Mouse (Mus musculus): ENCODE results near the gene Rpl27a. TPM values are rescaled to one million over a fixed set of nuclear protein-coding genes. Genes with fewer than 3 reads are reported as not detected.

Rpl27a gene
- polyA plus RNA-seq, 1 experiment from 2014 or later, result 131 TPM

GRCm38 (mm10) chr7:109523741-109524441 is 4.9 kb downstream of the Rpl27a start:
- Histone ChIP-seq H3K4me2 (ENCODE audit: low read depth, low read length) (no peak overlapping the region), H3K4me3 (ENCODE audit: low read length) (no peak overlapping the region), H3K4me1 (ENCODE audit: control insufficient read depth, insufficient read depth, low read length) (peaks cover 16% of the 10 kb centered on the region), H3K9ac (ENCODE audit: low read depth, low read length) (no peak overlapping the region; the same call in 1 of the 2 replicates), H3K36me3 (ENCODE audit: control insufficient read depth, insufficient read depth, low read length) (peaks cover 22% of the 10 kb centered on the region), H3K27ac (ENCODE audit: low read length) (no peak overlapping the region), H3K27me3 (replicated peaks; ENCODE audit: control insufficient read depth, insufficient read depth, low read length) (no peaks in the 10 kb centered on the region), H3K9me3 (ENCODE audit: control insufficient read depth, low read length) (no peaks in the 10 kb centered on the region)
- 70% methylated on average over 6 of the region's 6 CpGs for WGBS
- no peak for ATAC-seq

GRCm38 (mm10) chr7:109524442-109524744 is 5.4 kb downstream of the Rpl27a start:
- Histone ChIP-seq H3K36me3 (ENCODE audit: control insufficient read depth, insufficient read depth, low read length) (peaks cover 22% of the 10 kb centered on the region), H3K9ac (ENCODE audit: low read depth, low read length) (no peak overlapping the region; the same call in 1 of the 2 replicates), H3K27ac (ENCODE audit: low read length) (peak overlapping the region; percentile 40; the same call in 1 of the 2 replicates), H3K9me3 (ENCODE audit: control insufficient read depth, low read length) (no peaks in the 10 kb centered on the region), H3K27me3 (replicated peaks; ENCODE audit: control insufficient read depth, insufficient read depth, low read length) (no peaks in the 10 kb centered on the region), H3K4me2 (ENCODE audit: low read depth, low read length) (no peak overlapping the region), H3K4me1 (ENCODE audit: control insufficient read depth, insufficient read depth, low read length) (peaks cover 16% of the 10 kb centered on the region), H3K4me3 (ENCODE audit: low read length) (no peak overlapping the region)
- peak; percentile 9; the same call in 1 of the 2 replicates for ATAC-seq

GRCm38 (mm10) chr7:109524763-109525162 is 5.8 kb downstream of the Rpl27a start:
- no peaks in the 10 kb centered on the region for H3K9me3 ChIP-seq (ENCODE audit: control insufficient read depth, low read length)
- no peak overlapping the region for H3K9ac ChIP-seq (ENCODE audit: low read depth, low read length)
- no peak for ATAC-seq
- peaks cover 22% of the 10 kb centered on the region for H3K36me3 ChIP-seq (ENCODE audit: control insufficient read depth, insufficient read depth, low read length)
- no peaks in the 10 kb centered on the region for H3K27me3 ChIP-seq (replicated peaks; ENCODE audit: control insufficient read depth, insufficient read depth, low read length)
- H3K27ac ChIP-seq (ENCODE audit: low read length), result peak overlapping the region; percentile 40; the same call in 1 of the 2 replicates
- no peak overlapping the region for H3K4me2 ChIP-seq (ENCODE audit: low read depth, low read length)
- no peak overlapping the region for H3K4me3 ChIP-seq (ENCODE audit: low read length)
- peaks cover 16% of the 10 kb centered on the region for H3K4me1 ChIP-seq (ENCODE audit: control insufficient read depth, insufficient read depth, low read length)
- 71% methylated on average over 3 of the region's 3 CpGs for WGBS

DNA sequence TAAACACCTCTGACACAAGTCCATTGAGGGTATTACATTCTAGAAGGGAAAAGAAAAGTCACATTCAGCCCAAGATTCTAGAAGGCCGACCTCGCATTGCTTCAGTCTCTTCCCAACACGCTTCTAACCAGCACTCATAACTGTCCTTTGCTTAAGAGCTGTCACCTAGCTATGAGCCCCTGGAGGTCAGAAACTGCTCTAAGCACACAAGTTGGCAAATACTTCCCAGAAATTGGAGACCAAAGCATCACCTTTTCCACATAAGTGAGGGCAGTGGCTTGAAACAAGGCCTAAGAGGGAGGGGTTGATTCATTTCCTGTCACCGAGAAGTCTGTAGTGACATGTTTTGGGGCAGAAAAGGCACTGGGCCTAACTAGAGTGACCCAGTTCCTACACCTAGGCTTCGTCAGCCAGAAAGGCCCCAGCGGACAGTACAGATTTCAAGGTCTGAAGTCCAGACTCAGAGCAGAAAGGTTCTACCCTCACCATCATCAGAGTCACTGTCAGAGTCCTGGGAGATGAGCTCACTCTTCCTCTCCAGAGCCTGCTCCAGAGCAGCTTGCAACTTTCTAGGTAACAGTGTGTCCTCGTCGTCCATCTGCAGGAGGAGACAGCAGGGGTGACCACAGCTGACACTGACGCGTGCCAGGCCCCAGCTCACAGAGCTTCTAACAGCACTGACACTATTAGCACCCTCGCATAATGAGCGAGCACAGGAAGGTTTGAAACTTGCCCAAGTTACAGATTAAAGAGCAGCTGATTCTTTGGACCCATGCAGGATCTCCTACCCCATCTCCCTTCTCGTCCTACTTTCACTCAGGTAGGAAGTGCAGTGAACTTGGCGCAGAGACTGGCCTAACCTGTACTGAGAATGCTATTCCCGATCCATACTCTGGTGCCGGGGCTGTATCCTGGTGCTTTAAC is 7.1 kb downstream of the Rpl27a start:
- Histone ChIP-seq H3K36me3 (ENCODE audit: control insufficient read depth, insufficient read depth, low read length) (peaks cover 24% of the 10 kb centered on the region), H3K4me1 (ENCODE audit: control insufficient read depth, insufficient read depth, low read length) (peaks cover 6% of the 10 kb centered on the region), H3K9me3 (ENCODE audit: control insufficient read depth, low read length) (no peaks in the 10 kb centered on the region), H3K27me3 (replicated peaks; ENCODE audit: control insufficient read depth, insufficient read depth, low read length) (no peaks in the 10 kb centered on the region), H3K9ac (ENCODE audit: low read depth, low read length) (no peak overlapping the region), H3K27ac (ENCODE audit: low read length) (no peak overlapping the region), H3K4me2 (ENCODE audit: low read depth, low read length) (no peak overlapping the region), H3K4me3 (ENCODE audit: low read length) (no peak overlapping the region)
- peak; percentile 16; the same call in 1 of the 2 replicates for ATAC-seq
- 67% methylated on average over 16 of the region's 16 CpGs for WGBS

DNA sequence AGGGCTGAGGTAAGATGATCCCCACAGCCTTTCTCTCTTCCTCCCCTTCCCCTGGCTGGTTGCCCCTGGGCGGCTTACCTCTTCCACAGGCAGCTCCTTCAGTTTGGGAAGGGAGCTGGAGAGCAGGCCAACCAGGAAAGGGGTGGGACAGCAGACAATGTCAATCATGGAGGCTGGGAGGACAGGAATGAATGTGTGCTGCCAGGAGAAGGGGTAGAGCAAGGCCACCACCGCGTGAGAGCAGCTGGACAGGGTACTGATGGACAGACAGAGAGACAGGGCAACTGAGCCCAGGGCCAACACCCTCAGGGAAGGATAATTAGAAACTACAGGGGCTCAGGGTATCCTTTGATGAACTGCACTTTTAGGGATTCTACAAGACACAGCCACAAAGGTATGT is 8.6 kb downstream of the Rpl27a start:
- WGBS, result 79% methylated on average over 3 of the region's 3 CpGs
- no peaks in the 10 kb centered on the region for H3K4me1 ChIP-seq (ENCODE audit: control insufficient read depth, insufficient read depth, low read length)
- no peaks in the 10 kb centered on the region for H3K27me3 ChIP-seq (replicated peaks; ENCODE audit: control insufficient read depth, insufficient read depth, low read length)
- H3K9ac ChIP-seq (ENCODE audit: low read depth, low read length), result no peak overlapping the region
- H3K27ac ChIP-seq (ENCODE audit: low read length), result no peak overlapping the region
- ATAC-seq, result no peak
- peaks cover 17% of the 10 kb centered on the region for H3K36me3 ChIP-seq (ENCODE audit: control insufficient read depth, insufficient read depth, low read length)
- H3K4me3 ChIP-seq (ENCODE audit: low read length), result no peak overlapping the region
- H3K4me2 ChIP-seq (ENCODE audit: low read depth, low read length), result no peak overlapping the region
- no peaks in the 10 kb centered on the region for H3K9me3 ChIP-seq (ENCODE audit: control insufficient read depth, low read length)

DNA sequence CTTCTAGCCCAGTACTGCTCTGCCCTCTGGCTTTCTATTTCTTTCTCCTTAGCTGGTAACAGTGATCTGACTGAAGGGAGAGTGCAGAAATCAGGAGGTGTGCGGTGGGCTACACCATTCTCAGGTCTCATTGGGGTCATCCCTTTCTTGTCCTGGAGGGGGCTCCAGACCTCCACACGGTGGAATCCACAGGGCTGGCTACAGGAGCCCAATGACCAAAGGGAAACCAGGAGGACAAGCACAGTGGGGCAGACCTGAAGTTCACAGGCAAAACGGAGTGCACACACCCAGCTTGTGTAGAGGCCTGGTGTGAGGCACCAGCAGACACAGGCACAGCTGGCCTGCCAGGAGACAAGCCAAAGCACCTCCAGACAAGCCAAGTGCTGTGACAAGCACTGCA is 9.4 kb downstream of the Rpl27a start:
- Histone ChIP-seq H3K4me1 (ENCODE audit: control insufficient read depth, insufficient read depth, low read length) (no peaks in the 10 kb centered on the region), H3K4me2 (ENCODE audit: low read depth, low read length) (no peak overlapping the region), H3K27ac (ENCODE audit: low read length) (no peak overlapping the region), H3K36me3 (ENCODE audit: control insufficient read depth, insufficient read depth, low read length) (peaks cover 17% of the 10 kb centered on the region), H3K9me3 (ENCODE audit: control insufficient read depth, low read length) (no peaks in the 10 kb centered on the region), H3K4me3 (ENCODE audit: low read length) (no peak overlapping the region), H3K9ac (ENCODE audit: low read depth, low read length) (no peak overlapping the region), H3K27me3 (replicated peaks; ENCODE audit: control insufficient read depth, insufficient read depth, low read length) (no peaks in the 10 kb centered on the region)
- 13% methylated on average over 3 of the region's 3 CpGs for WGBS
- ATAC-seq, result peak; percentile 9; the same call in 1 of the 2 replicates

DNA sequence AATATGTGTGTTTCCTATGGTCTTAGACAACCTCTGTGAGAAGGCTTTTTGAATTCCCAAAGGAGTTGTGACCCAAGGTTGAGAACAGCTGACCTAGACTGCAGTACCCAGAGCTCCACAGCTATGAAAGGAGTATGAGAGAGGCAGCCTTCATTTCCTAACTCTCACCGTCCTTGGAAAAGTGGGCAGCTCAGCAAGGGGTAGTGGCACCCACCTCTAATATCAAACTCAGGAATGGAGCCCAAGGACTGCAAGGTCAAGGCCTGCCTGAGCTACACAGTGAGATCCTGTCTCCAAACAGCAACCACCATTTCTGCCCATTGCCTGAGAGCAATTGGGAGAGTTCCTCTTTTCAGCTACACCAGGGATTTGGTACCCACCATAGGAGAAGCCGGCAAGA is 10.8 kb downstream of the Rpl27a start:
- Histone ChIP-seq H3K9me3 (ENCODE audit: control insufficient read depth, low read length) (no peaks in the 10 kb centered on the region), H3K27ac (ENCODE audit: low read length) (no peak overlapping the region), H3K4me1 (ENCODE audit: control insufficient read depth, insufficient read depth, low read length) (no peaks in the 10 kb centered on the region), H3K27me3 (replicated peaks; ENCODE audit: control insufficient read depth, insufficient read depth, low read length) (no peaks in the 10 kb centered on the region), H3K9ac (ENCODE audit: low read depth, low read length) (no peak overlapping the region), H3K4me3 (ENCODE audit: low read length) (no peak overlapping the region), H3K4me2 (ENCODE audit: low read depth, low read length) (no peak overlapping the region), H3K36me3 (ENCODE audit: control insufficient read depth, insufficient read depth, low read length) (peaks cover 12% of the 10 kb centered on the region)
- 80% methylated on average over 2 of the region's 2 CpGs for WGBS
- ATAC-seq, result no peak

- no peak for ATAC-seq
- Histone ChIP-seq H3K9me3 (ENCODE audit: control insufficient read depth, low read length) (no peaks in the 10 kb centered on the region), H3K4me2 (ENCODE audit: low read depth, low read length) (no peak overlapping the region), H3K4me1 (ENCODE audit: control insufficient read depth, insufficient read depth, low read length) (no peaks in the 10 kb centered on the region), H3K36me3 (ENCODE audit: control insufficient read depth, insufficient read depth, low read length) (peaks cover 12% of the 10 kb centered on the region), H3K27ac (ENCODE audit: low read length) (no peak overlapping the region), H3K4me3 (ENCODE audit: low read length) (no peak overlapping the region), H3K9ac (ENCODE audit: low read depth, low read length) (no peak overlapping the region), H3K27me3 (replicated peaks; ENCODE audit: control insufficient read depth, insufficient read depth, low read length) (no peaks in the 10 kb centered on the region)
- 81% methylated on average over 5 of the region's 5 CpGs for WGBS
Measured at GRCm38 (mm10) chr7:109531501-109531900, 12.6 kb downstream of the Rpl27a start.

GRCm38 (mm10) chr7:109532691-109533090 is 13.7 kb downstream of the Rpl27a start:
- peaks cover 4% of the 10 kb centered on the region; the same call in 1 of the 2 replicates for H3K4me1 ChIP-seq (ENCODE audit: control insufficient read depth, insufficient read depth, low read length)
- no peaks in the 10 kb centered on the region for H3K27me3 ChIP-seq (replicated peaks; ENCODE audit: control insufficient read depth, insufficient read depth, low read length)
- H3K27ac ChIP-seq (ENCODE audit: low read length), result no peak overlapping the region
- H3K36me3 ChIP-seq (ENCODE audit: control insufficient read depth, insufficient read depth, low read length), result peaks cover 12% of the 10 kb centered on the region
- 65% methylated on average over 3 of the region's 3 CpGs for WGBS
- no peak overlapping the region for H3K4me2 ChIP-seq (ENCODE audit: low read depth, low read length)
- H3K9ac ChIP-seq (ENCODE audit: low read depth, low read length), result no peak overlapping the region
- ATAC-seq, result no peak
- no peak overlapping the region for H3K4me3 ChIP-seq (ENCODE audit: low read length)
- no peaks in the 10 kb centered on the region for H3K9me3 ChIP-seq (ENCODE audit: control insufficient read depth, low read length)

Data from intestine, embryonic 16.5 days (tissue).